Mouse (Mus musculus): ENCODE measurements at regions not wholly inside any gene's neighbourhood (a gene's known extent, or its start where the extent isn't known, plus 50 kb on each side); places are given as distances from the start of the nearest gene placed in this dataset.
"Not testable (repeated sequence)": the region's sequence is repeated elsewhere in the genome, so short reads cannot be mapped to it uniquely, and the experiment has no call there.

DNA sequence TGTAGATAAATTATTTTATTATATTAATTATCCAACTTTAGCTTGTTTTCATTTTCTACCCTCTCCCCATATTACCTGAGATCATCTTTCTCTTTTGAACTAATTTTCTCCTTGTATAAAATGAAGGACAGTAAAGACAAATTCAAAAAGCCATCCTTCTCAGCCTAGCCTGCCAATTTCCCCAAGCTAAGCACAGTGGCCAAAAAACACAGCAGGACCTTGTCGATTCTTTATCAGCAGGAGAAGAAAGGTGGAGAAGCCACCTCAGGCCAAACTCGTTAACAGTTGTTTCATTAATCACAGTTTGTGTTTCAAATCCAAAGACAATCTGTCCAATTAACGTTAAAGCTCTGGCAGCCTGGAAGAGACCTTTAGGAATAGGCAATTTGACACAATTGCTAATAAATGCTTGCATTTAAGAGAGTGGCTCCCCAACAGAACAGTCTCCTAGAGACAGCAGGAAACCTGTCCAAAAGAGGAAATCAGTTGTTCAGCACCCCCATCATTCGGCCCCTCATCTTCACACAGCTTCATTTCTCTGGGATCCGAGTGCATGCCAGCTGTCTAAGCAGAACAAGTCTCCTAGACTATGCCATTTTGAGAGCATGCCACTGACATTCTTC is 135.7 kb upstream of the Tlr4 start:
- ATAC-seq (ENCODE audit: insufficient number of reproducible peaks, low FRiP score, low TSS enrichment): 0 out of 2 replicates have a peak, but pooled peaks have one; percentile 60

- ATAC-seq (ENCODE audit: insufficient number of reproducible peaks, low FRiP score, low TSS enrichment): no peak
Measured at GRCm38 (mm10) chr4:66693982-66694578, 133.3 kb upstream of the Tlr4 start.

GRCm38 (mm10) chr4:66715821-66716760 is 111.3 kb upstream of the Tlr4 start:
- no peak; the same call in 1 of the 2 replicates for ATAC-seq (ENCODE audit: insufficient number of reproducible peaks, low FRiP score, low TSS enrichment)

DNA sequence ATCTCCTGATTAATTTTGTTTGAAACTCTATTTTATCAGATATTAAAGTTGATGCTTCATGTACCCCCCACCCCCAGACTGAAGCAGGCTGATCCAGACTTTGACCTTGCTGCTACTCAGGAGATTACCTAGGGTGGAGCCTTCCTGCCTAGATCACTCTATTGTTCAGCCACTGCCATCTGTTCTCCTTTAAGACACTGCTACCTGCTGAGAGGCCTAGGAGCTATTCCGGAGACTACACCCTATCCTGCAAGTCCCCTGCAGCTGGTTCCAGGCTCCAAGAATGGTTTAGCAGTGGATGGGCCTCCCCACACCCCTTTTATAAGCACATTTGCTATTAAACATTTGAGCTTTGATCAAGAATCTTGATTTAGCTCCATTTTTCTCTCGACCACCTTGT is 90.0 kb upstream of the Tlr4 start:
- no peak for ATAC-seq (ENCODE audit: insufficient number of reproducible peaks, low FRiP score, low TSS enrichment)

- not testable (repeated sequence) for ATAC-seq (ENCODE audit: insufficient number of reproducible peaks, low FRiP score, low TSS enrichment)
Measured at GRCm38 (mm10) chr4:66743421-66743820, 84.0 kb upstream of the Tlr4 start.

GRCm38 (mm10) chr4:66768762-66769161 is 58.6 kb upstream of the Tlr4 start:
- ATAC-seq (ENCODE audit: insufficient number of reproducible peaks, low FRiP score, low TSS enrichment): peak; percentile 78
